Mouse (Mus musculus): ENCODE measurements around the gene Cd93.

DNA sequence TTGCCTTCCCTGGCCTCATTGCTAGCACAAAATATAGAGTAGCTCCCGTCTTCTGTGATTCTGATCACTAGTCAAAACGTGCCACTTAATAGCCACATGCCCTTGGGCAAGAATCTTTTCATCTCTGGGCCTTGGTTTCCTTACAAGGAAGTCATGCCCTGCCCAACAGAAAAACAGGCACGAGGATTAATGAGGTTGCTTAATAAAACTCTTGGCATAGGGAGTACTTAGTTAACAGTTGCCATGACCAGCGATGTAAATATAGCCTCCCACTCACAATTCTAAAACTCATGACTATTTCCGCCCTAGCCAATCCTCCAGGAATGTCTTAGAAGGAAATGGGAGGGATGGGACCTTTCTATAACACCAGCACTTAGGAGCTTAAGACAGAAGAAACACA lies 8.1 kb upstream of the Cd93 start:
- TF ChIP-seq POLR2A (IDR thresholded peaks at IDR 0.05; ENCODE audit: borderline replicate concordance, extremely low read depth, insufficient read depth, insufficient read length, poor library complexity, severe bottlenecking) (no peak), CTCF (IDR thresholded peaks at IDR 0.05; ENCODE audit: borderline replicate concordance, extremely low read depth, insufficient read depth, insufficient read length) (no peak)

Data from brain, embryonic 14.5 days (tissue).